Mouse (Mus musculus) ovary, postnatal 14 days (tissue): Measurements from ENCODE around the gene Nckap1.
"Not testable (repeated sequence)": the region's sequence is repeated elsewhere in the genome, so short reads cannot be mapped to it uniquely, and the experiment has no call there.

ENCODE experiments used
- DNase-seq: peaks from one replicate; pipeline ENCODE4 v3.0.0; 2022; ENCODE audit warnings: low spot score

Gene Nckap1

DNA sequence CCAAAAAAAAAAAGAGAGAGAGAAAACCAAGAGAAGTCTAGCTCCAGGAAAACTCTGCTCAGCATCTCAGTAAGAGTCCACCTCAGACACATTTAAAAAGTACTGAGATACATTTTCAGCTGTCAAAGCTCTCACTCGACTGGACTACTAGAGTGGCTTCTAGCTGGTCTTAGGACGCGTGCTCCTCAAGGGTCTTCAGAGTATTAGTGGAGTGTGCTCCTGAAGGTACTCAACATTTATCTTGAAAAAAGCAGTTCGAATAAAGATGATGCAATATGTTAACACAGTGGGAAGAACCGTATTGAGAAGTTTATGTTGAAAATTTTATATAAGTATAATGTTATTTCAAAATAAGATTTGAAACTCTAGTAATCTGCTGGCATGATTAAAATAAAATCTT, 20.4 kb downstream of the Nckap1 start:
- no peak for DNase-seq

DNA sequence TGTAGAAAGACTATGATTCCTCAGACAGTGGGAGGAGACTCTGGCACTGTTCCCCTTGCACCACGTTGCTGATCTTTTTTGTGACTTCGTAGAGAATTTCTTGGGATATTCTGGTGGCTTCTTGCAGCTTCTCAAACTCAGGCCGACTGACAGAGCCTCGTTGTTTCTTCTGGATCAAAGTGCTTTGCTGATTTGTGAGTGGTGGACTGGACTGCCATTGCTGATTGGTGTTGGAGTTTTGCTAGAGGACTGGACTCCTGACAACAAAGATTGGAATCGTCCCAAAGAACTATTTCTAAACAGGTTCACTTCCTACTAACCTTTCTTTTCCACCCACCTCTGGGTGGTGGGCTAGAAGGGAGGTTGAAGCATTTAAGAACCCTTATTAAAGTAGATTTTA, 21.5 kb downstream of the Nckap1 start:
- DNase-seq: no peak

DNA sequence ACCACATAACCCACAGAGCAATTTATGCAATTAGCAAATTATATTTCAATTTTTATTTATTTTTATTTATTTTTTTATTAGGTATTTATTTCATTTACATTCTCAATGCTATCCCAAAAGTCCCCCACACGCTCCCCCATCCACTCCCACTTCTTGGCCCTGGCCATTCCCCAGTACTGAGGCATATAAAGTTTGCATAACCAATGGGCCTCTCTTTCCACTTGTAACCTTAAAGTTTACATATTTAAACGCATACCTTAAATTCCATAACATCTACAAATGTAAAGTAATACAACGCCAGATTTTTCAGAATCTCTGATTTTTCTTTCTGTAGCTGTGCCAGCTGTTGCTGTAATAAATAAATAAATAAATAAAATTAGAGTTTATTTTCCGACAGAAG, 26.7 kb downstream of the Nckap1 start:
- DNase-seq: no peak

DNA sequence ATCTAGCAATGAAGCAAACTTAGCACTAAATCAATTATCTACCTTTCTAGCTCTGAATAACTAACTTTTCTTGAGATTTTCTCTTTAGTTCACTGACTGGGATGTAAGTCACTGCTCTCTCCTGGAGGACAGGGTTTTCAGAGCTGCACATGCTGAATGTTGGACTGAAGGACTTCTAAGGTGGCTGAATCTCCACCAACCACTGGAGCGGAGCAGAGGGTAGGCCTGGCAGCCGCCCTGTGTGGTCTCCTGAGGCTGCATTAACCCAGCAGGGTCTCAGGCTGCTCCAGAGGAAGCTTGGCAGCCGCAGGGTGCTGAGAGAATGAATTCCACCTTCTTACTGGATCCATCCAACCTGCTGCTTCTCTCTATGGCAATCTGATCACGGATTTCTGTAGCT, 31.5 kb downstream of the Nckap1 start:
- no peak for DNase-seq

DNA sequence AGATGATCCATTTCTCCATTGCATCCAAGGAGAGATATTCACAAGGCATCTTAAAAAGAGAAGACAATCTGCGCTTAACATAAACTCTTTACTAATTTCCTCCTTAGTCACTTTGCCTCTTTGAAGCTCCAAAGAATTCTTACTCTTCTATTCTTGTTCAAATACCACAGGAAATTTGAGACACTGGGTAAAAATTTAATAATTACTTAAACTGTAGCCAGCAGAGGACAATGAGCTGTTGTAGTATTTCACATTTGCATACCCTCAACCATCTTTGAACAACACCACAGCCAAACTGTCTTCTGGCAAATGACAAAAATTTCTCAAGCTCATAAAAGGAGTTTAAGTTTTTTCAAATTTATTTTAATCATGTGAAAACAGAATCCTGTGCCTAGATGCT, 33.3 kb downstream of the Nckap1 start:
- DNase-seq: no peak

DNA sequence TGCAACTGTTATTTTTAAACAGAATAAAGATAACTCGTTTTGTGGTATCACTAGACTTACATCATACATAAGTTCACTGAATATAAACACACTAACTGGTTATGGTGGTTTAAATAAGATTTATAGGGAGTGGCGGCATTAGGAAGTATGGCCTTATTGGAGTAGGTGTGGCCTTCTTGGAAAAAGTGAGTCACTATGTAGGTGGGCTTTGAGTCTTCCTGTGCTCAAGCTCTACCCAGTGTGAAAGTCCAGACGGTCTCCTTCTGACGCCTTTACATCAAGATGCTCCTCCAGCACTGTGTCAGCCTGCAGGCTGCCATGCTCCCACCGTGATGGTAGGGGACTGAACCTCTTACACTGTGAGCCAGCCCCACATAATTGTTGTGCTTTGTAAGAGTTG, 38.4 kb downstream of the Nckap1 start:
- DNase-seq: no peak

DNA sequence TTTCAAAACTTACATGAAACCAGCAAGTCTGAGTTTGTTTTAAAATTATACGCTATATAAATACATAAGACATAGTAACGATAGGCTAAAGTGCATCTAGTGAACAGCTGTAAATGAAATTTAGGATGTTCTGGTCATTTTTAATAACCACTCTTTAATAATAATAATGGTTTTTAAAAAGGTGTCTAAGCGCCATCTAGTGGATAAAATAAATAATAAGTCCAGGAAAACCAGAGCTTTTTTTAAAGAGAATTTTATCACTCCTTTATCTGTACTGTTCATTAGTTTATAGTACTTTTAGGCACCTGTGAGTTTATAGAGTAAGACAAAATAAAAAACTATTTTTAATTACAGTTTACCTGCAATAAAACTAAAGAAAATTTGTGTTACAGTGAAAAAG, 44.0 kb downstream of the Nckap1 start:
- DNase-seq: no peak

DNA sequence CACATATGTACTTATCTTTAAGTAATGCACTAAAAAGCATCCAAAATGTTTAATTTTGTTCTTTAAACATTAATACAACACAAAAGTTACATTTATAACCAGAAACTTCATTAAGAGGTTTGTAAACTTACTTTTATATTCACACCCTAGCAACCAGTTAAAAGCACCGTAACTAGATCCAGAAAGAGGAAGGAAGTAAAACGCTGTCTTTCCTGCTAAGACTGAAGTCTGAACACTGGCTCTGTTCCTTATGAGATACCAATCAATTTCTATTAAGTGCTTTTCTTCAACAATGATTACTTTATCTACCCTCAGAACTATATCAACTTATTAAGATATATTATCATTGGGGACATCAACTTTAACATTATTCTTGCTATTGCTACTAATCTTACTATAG, 44.6 kb downstream of the Nckap1 start:
- no peak for DNase-seq

DNA sequence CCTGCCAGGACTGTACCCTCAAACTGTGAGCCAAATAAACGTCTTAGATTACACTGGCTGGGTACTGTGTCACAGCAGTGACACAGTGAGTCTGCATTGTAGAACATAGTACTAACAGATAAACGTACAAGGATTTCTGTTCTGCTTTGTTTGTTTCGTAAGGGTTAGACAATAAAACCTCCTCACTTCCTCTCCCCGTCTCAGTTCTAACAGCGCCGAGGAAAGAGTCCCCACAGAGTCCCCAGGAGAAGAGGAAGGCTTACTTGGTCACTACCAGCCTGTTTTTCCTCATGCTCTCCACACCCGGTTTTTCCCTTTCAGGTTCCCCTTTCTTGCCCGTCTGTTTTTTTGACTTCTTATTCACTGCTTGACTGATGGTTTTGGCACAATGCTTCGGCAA, 56.9 kb downstream of the Nckap1 start:
- DNase-seq: no peak

DNA sequence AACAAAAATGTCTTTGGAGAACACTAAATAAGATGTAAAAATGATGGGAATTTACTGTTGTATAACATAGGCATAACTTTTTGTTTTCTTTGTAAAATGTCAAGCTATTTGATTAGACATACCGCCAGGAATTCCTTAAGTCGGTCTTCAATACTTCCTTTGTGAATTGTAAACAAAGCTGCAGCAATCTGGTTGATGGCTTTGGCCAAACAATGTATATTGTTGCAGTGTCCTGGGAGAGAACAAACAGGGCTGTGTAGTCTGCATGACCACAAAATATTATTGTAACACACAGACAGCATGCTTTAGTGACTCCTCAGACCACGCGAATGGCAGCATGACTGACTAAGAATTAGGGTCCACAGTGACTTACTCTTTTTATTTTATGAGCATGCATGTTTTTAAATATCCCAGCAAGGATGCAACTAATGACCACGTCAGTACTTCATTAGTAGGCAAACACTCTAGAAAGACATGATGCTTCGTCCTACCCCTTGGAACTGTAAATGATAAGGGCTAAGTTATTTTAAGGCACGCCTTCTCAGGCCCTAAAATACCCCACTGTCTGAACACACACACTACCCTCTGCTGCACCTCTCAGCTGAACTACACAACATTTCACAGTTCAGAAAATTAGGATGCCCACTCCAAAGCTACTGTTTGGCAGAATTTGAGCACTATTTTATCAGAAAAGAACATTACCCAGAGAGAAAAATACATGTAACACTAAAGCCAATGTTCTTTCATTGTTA, 75.0 kb downstream of the Nckap1 start:
- DNase-seq: no peak

DNA sequence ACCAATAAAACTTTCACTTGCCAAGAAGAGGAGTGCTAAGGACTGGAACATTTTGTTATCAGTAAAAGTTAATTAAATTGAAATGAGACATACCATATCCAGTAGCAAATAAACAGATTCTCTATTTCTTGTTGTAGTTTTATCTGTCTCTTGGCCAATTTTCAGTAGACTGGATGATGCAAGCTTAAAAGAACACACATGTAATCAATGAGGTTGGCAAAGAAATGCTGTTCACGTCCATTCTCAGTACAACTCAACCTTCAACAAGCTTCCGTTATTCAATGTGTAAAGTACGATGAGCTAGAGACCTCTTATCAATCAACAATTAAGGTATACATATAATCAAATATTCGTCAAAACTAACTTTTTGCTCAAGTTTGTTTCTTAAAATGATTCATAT, 79.0 kb downstream of the Nckap1 start:
- no peak for DNase-seq

DNA sequence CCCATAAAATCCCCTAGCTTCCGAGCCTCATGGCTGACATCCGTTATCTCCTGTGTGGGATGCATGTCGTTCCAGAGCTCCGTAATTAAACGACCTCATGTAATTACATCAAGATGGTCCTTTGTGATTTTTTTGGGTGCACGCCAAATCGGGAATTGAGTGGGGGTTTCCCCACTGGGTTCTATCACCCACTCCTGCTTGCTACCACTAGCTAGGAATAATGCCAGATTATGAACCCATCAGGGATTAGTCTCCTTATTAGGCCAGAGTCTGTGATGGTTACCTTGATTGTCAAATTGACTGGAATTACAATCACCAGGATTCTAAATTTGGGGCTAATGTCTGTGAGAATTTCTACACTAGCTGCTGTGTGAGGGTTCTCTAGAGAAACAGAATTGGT, 85.9 kb downstream of the Nckap1 start:
- not testable (repeated sequence) for DNase-seq

DNA sequence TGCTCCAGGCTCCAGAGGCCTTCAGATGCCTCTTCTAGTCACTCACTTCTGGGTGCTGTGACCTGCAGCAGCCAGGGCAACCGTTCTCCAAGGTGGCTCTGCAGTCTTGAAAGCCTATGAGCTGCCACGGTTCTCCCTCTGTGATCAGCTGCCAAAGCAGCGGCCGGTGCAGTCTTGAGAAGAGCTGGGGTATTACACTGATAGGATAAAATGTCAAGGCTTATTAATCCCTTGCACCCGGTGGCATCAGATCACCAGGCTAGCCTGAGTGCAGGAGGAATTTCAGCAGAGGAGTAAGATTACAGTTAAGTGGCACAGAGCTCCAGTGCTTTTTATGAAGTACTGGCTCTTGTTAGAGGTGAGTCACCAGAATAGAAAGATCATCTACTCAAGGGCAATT, 94.3 kb downstream of the Nckap1 start:
- no peak for DNase-seq

DNA sequence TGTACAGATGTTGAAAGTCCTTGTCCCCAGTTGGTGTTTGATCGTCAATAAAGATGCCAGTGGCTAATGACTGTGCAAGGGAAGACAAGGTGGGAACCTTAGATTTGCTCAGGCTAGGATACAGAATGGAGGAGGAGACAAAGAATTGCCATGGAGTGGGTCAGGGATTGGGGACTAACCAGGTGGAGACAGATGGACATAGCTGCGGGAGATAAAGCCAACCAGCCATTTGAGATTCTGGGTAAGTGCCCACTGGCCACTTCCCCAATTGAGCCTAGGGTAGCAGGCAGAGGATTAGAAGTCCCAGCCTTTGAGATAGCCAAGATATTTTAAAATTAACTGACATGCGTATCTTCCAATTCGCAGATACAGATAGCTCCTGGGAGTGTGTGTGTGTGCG, 96.2 kb downstream of the Nckap1 start:
- DNase-seq: no peak

DNA sequence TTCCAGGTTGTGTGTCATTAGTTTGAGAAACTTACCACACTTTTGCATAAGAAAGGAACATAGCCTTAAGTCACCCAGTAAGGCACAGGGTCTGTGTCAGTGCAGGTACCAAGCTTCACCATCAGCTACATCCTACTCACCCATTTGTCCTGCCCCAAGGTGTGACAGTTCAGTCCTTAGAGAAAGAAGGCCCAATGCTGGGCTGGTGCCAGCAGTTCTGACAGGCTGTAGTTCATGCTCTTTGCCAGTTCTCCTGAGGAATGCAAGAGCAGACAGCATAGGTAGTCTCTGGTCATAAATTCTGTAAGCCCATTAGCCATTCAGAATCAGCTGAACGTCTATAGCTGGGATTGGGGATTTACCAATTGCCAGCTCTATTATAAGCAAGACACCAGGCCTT, 105.3 kb downstream of the Nckap1 start:
- no peak for DNase-seq

DNA sequence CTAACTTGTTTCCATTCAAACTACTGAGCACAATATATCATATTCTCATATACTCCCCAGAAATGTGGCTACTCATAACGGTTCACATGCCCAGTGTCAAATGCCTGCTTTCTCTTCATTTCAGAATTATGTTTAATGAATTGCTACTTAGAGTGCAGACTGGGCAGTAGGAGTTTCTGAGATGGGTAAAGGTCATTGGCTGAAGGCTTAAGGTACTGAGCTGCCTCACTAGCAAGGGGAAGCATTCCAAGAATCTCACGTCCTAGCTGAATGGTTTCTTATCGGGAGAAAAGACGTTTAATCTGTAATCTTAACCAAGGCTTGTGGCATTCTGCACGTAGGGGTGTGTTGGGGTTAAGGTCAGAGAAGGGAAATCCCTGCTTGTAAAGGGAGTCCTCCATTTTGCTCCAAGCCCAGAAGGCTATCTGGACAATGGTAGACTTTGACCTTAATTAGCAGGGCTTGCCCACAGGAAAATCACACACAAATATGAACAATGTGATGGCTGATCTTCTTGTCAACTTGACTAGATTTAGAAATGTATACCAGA, 106.9 kb downstream of the Nckap1 start:
- DNase-seq: no peak

DNA sequence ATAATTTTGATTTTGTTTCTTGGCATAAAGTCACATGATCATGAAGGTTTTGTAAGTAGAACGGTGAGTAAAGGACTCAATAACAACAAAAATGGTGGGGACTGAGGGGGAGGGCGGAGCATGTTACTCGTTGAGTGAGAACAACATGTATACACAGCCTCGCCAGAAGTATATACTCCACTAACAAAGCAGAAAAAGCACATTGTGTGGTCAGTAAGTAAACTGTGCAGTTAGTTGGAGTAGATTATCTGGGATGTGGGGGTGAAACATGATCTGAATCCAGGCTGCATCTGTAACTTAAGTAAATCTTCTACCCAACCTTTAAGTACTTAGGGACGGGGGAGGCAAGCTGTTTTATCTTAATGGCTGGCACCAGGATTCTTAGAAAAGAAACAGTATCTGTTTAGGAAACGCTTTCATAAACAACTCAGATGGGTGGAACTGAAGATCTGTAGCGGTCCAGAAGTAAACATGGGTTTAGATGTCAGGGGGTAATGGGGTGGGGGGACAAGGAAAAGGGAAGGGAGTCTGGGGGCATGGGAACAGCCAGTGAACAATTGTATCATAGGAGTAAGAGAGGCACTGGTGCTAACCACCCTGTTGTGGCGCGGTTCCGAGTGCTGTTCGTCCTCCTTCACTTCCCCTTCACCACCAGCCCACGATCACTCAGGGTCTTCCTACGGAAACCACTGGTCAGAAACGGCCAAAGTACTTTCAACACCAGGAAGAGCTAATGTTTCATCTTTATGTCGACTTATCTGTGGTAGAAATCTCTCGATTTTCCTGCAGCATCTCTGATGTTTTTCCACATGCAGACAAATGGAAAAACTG, 115.0 kb downstream of the Nckap1 start:
- no peak for DNase-seq

DNA sequence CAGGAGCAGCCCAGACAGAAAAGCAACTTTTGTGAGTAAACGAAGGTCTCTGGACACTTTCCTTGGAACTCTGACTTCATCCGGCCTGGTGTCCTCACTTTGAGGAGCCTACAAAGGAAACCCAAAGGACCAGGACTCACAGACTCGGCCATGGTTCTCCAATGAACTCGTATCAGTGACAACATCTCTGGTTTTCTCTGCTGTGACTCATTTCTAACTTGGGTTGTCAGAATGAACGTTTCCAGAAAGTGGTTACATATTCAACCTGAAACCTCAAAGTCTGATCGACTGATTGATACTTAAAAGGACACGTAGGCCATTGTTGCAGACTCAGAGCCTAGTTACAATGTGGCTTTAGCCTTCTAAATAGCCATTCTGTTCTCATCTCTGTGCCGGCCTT, 119.4 kb downstream of the Nckap1 start:
- DNase-seq: no peak
